9 mouse cellular contexts compared by ENCODE assay signal in the genomic region with DNA sequence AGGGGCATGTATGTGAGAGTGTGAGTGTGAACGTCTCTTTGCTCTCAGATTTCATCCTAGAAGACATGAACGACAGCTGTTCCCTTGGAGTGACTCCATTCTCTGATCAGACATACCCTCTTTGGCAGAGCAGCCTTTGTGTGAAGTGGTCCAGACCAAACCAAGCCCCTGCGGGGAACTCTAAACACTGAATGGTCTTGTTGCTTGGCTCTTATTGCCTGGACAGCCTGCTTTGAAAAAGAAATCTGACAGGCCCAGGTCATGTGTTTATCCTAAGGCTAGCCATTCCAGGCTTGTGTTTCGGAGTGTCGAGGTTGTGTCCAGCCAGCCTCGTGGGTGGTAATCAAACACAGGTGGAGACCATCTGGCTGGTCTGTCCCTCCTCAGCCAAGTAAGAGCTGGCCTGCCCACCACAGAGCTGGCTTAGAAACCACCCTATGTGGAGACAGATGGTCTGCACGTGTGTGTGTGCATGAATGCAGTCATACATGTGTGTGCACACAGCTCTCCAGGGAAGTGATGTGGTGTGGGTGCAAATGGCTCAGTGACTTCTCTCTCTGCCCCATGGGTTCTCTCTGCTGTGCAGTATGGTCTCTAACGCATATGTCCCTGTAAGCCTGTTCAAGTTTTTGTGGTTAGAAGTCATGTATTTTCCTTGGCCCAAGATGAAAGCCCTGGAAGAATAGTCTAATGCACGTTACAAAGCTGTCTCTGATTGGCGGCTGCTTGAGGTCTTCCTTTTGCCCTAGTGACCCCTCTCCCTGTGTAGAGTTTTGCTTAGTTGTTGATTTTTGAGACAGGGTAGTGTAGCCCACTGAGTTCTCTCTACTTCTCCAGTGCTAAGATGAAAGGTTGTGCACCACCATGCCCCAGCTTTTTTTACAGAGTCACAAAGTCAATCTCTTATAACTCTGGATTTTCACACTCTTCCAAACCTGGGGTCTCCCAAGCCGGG. TPM values are rescaled to one million over a fixed set of nuclear protein-coding genes. Genes with fewer than 3 reads are reported as not detected.
DNase-seq lines count a peak whose midpoint lies in the region; ATAC-seq lines count a peak whose summit lies in the region.
"Had no signal": no experiment of that assay in that cellular context is flagged by ENCODE, and none has a peak within 500 bp of the region (broad histone marks: within the 10 kb centered on the region; RNA-seq: fewer than 3 reads in every experiment).

No protein-coding gene starts in this region.

- 0 out of 2 replicates have a peak, but pooled peaks have one; percentile 28 for ATAC-seq in kidney, embryonic 15.5 days (replicated peaks; ENCODE audit: low FRiP score)
- ATAC-seq in hindbrain, embryonic 12.5 days (ENCODE audit: low FRiP score): peak; percentile 46

- H3K27ac ChIP-seq in kidney, embryonic 15.5 days: peak overlapping the region; percentile 73
- peak overlapping the region; percentile 79 for H3K27ac ChIP-seq in hindbrain, embryonic 12.5 days

- no peak overlapping the region for H3K9ac ChIP-seq in kidney, embryonic 15.5 days
- H3K9ac ChIP-seq in hindbrain, embryonic 12.5 days: no peak overlapping the region

- WGBS in kidney, embryonic 15.5 days: 40% methylated on average over 11 of the region's 11 CpGs
- WGBS in hindbrain, embryonic 12.5 days: 39% methylated on average over 11 of the region's 11 CpGs

- H3K27me3 ChIP-seq in kidney, embryonic 15.5 days: no peaks in the 10 kb centered on the region
- H3K27me3 ChIP-seq in hindbrain, embryonic 12.5 days: no peaks in the 10 kb centered on the region

- no peak for DNase-seq in kidney, adult 18-20 months
- peak; percentile 89 for DNase-seq in cerebellum, postnatal 25 days
- DNase-seq in neural tube, embryonic 10.5 days (ENCODE audit: extremely low spot score, low spot score): peak; percentile 78
- no peak for DNase-seq in spleen, postnatal 14 days (ENCODE audit: low spot score in 2 of 2)
- DNase-seq in urinary bladder, postnatal 10 days (ENCODE audit: low spot score): no peak
- no peak for DNase-seq in thymus, postnatal 0 days (ENCODE audit: low spot score)

- peaks cover 27% of the 10 kb centered on the region for H3K36me3 ChIP-seq in kidney, embryonic 15.5 days
- 0 out of 2 replicates have a peak, but pooled peaks cover 5% of the 10 kb centered on the region for H3K36me3 ChIP-seq in hindbrain, embryonic 12.5 days

- H3K9me3 ChIP-seq in kidney, embryonic 15.5 days (replicated peaks): no peaks in the 10 kb centered on the region
- H3K9me3 ChIP-seq in hindbrain, embryonic 12.5 days (replicated peaks): no peaks in the 10 kb centered on the region

- H3K4me3 ChIP-seq in kidney, embryonic 15.5 days (replicated peaks): no peak overlapping the region
- H3K4me3 ChIP-seq in hindbrain, embryonic 12.5 days: no peak overlapping the region
- H3K4me3 ChIP-seq: erythroblast, embryonic 14.5 days had no signal

- no peak overlapping the region for H3K4me2 ChIP-seq in kidney, embryonic 15.5 days
- 0 out of 2 replicates have a peak overlapping the region, but pooled peaks have one; percentile 6 for H3K4me2 ChIP-seq in hindbrain, embryonic 12.5 days (replicated peaks)

- H3K4me1 ChIP-seq in kidney, embryonic 15.5 days: peaks cover 44% of the 10 kb centered on the region
- H3K4me1 ChIP-seq in hindbrain, embryonic 12.5 days: peaks cover 32% of the 10 kb centered on the region

RNA-seq across cellular contexts. Expression of a gene that starts 26.0 kb away (rescaled TPM):
- polyA plus RNA-seq in kidney, embryonic 15.5 days (2015; fragmentation: Nextera tagmentation; extraction: Ambion mirVana): 42.3 and 46.5 TPM in 2 replicates
- polyA plus RNA-seq in hindbrain, embryonic 12.5 days (2016; fragmentation: Nextera tagmentation; extraction: Ambion mirVana): 37.7 and 39.3 TPM in 2 replicates
- polyA plus RNA-seq in thymus, postnatal 0 days (2015; fragmentation: Nextera tagmentation; extraction: Ambion mirVana): 20.7 and 21.0 TPM in 2 replicates

RNA-seq across cellular contexts. Expression of a gene that starts 27.1 kb away (rescaled TPM):
- 122 and 136 TPM in 2 replicates for polyA plus RNA-seq in kidney, embryonic 15.5 days (2015; fragmentation: Nextera tagmentation; extraction: Ambion mirVana)
- 240 and 246 TPM in 2 replicates for polyA plus RNA-seq in hindbrain, embryonic 12.5 days (2016; fragmentation: Nextera tagmentation; extraction: Ambion mirVana)
- polyA plus RNA-seq in thymus, postnatal 0 days (2015; fragmentation: Nextera tagmentation; extraction: Ambion mirVana): 132 and 141 TPM in 2 replicates

Comparison
In these comparisons a context has a peak if more than half of its experiments do, and no peak if none do; other contexts are left out.
1. DNase-seq: peak in cerebellum, postnatal 25 days (2 of 2) and neural tube, embryonic 10.5 days (single experiment); none in kidney, adult 18-20 months (single experiment), spleen, postnatal 14 days (0 of 2), urinary bladder, postnatal 10 days (single experiment) and thymus, postnatal 0 days (single experiment).